Mouse (Mus musculus): ENCODE measurements around the gene Lmntd1.

Lmntd1 gene

GRCm38 (mm10) chr6:145378689-145379088 lies 235.4 kb downstream of the Lmntd1 start:
- no peak for DNase-seq (ENCODE audit: low spot score)

- peak; percentile 24 for DNase-seq (ENCODE audit: low spot score)
Measured at GRCm38 (mm10) chr6:145374372-145374771, 239.7 kb downstream of the Lmntd1 start.

- DNase-seq (ENCODE audit: low spot score) = peak; percentile 71
Measured at GRCm38 (mm10) chr6:145373712-145374221, 240.4 kb downstream of the Lmntd1 start.

GRCm38 (mm10) chr6:145372066-145372465 lies 242.1 kb downstream of the Lmntd1 start:
- no peak for DNase-seq (ENCODE audit: low spot score)

- DNase-seq (ENCODE audit: low spot score) = no peak
Measured at GRCm38 (mm10) chr6:145371586-145371985, 242.5 kb downstream of the Lmntd1 start.

GRCm38 (mm10) chr6:145370302-145370701 lies 243.8 kb downstream of the Lmntd1 start:
- DNase-seq (ENCODE audit: low spot score) = no peak

GRCm38 (mm10) chr6:145369290-145369689 lies 244.8 kb downstream of the Lmntd1 start:
- no peak for DNase-seq (ENCODE audit: low spot score)

GRCm38 (mm10) chr6:145366488-145366887 lies 247.6 kb downstream of the Lmntd1 start:
- no peak for DNase-seq (ENCODE audit: low spot score)

- DNase-seq (ENCODE audit: low spot score) = no peak
Measured at GRCm38 (mm10) chr6:145363698-145364097, 250.4 kb downstream of the Lmntd1 start.

- DNase-seq (ENCODE audit: low spot score) = no peak
Measured at GRCm38 (mm10) chr6:145361109-145361694, 252.9 kb downstream of the Lmntd1 start.

GRCm38 (mm10) chr6:145359470-145360430 lies 254.4 kb downstream of the Lmntd1 start:
- DNase-seq (ENCODE audit: low spot score) = peak; percentile 55

GRCm38 (mm10) chr6:145358001-145358400 lies 256.1 kb downstream of the Lmntd1 start:
- DNase-seq (ENCODE audit: low spot score) = no peak

- DNase-seq (ENCODE audit: low spot score) = no peak
Measured at GRCm38 (mm10) chr6:145353806-145354205, 260.3 kb downstream of the Lmntd1 start.

- DNase-seq (ENCODE audit: low spot score) = no peak
Measured at GRCm38 (mm10) chr6:145352705-145353104, 261.4 kb downstream of the Lmntd1 start.

- peak; percentile 47 for DNase-seq (ENCODE audit: low spot score)
Measured at GRCm38 (mm10) chr6:145348196-145348915, 265.8 kb downstream of the Lmntd1 start.

GRCm38 (mm10) chr6:145347641-145348040 lies 266.5 kb downstream of the Lmntd1 start:
- DNase-seq (ENCODE audit: low spot score) = no peak

- DNase-seq (ENCODE audit: low spot score) = no peak
Measured at GRCm38 (mm10) chr6:145346789-145347557, 267.1 kb downstream of the Lmntd1 start.

GRCm38 (mm10) chr6:145346305-145346704 lies 267.8 kb downstream of the Lmntd1 start:
- no peak for DNase-seq (ENCODE audit: low spot score)

- no peak for DNase-seq (ENCODE audit: low spot score)
Measured at GRCm38 (mm10) chr6:145344719-145345118, 269.4 kb downstream of the Lmntd1 start.

GRCm38 (mm10) chr6:145343457-145343856 lies 270.7 kb downstream of the Lmntd1 start:
- no peak for DNase-seq (ENCODE audit: low spot score)

- DNase-seq (ENCODE audit: low spot score) = no peak
Measured at GRCm38 (mm10) chr6:145342836-145343235, 271.3 kb downstream of the Lmntd1 start.

Data from T-cell, adult 2 months (primary cell).